Mouse (Mus musculus) MN1 (cell line): ENCODE data around the gene Taf5l.
"Not testable (repeated sequence)": the region's sequence is repeated elsewhere in the genome, so short reads cannot be mapped to it uniquely, and the experiment has no call there.

Experiments used
- DNase-seq: peaks from one replicate; pipeline ENCODE4 v3.0.0-alpha.2; 2016; ENCODE audit warnings: low spot score

The Taf5l gene

DNA sequence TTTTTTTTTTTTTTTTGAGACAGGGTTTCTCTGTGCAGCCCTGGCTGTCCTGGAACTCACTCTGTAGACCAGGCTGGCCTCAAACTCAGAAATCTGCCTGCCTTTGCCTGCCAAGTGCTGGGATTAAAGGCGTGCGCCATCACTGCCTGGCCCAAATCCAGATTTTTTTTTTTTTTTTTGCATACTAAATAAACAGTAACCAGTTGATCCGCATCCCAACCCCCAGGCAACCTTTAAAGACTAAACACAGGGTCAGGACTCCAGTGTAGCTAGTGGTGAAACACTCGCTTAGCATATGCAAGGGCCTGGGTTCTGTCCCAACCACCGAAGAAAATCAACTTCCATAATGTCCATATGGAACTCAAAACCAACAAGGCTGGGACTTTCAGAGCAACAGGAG lies 60.6 kb downstream of the Taf5l start:
- not testable (repeated sequence) for DNase-seq

DNA sequence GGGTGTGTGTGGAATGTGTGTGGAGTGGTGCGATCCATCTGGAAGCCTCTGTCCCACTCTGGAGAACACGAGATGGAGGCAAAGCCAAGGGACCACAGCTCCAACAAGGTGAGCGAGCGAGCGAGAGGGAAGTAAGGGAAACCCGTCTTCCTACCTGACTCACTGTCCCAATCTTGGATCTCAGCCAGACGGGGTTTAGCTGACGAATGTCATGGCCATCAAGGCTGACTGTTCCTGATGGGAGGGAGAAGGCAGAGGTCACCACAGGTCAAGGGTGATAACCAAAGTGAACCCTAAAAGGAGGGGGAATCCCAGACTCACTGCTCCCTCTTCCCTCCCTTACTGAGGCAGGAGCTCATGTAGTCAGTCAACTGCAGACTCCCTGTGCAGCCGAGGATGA lies 61.1 kb downstream of the Taf5l start:
- no peak for DNase-seq

DNA sequence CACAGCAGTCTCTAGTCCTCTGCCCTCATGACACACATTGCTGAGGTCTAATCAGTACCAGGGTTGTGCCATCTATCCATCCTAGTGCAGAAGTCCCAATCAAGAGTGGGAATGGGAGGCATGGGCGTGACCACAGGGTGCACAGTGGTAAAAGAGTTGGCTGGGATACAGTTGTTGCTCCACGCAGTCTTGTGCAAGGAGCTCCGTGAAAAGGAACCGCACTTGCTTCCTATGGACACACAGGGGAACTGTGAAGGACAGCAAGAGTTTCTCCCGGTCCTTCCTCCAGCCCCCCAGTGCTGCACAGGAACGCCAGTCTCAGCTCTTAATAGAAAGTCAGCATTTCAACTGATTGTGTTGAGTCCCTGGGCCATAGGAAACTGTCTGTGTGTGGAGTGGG lies 61.7 kb downstream of the Taf5l start:
- no peak for DNase-seq

DNA sequence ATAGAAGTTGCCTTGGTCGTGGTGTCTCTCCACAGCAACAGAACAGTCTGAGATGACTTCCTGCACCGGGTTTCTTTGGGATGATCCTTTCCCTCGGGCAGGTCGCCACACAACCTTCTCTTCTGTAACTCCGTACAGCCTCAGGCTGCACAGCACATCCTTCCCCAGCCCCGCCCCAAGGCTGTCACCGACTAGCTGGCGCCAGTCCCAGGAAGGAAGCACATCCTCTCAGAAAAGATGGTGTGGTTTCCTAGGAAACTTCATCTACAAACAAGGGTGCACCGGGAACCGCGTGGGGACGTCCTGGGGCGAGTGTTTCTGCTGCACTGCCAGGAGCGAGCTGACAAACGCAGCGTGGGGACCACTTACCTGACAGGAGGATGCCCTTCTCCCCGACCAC lies 63.1 kb downstream of the Taf5l start:
- DNase-seq: no peak

- DNase-seq: no peak
Measured at GRCm38 (mm10) chr8:123954246-123954645, 67.0 kb downstream of the Taf5l start.

DNA sequence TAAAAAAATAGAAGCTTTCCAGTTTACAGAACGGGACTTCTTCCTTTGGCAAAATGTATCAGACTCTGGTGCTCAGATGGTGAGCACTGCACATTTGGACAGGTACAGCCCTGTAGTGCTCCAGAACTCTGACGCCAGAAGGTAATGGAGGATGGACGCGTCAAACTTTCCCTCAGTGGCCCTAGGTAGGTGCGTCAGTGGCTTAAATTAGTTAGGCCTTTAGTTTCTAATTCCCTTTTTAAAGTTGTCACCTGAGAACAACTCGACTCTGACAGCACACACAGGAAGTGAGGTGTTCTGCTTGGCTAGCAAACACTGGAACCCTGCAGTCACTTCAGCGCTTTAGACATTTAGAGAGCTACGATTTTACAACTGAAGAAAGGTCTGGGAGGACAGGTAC lies 67.5 kb downstream of the Taf5l start:
- no peak for DNase-seq

GRCm38 (mm10) chr8:123950077-123950802 lies 71.0 kb downstream of the Taf5l start:
- DNase-seq: peak; percentile 86

DNA sequence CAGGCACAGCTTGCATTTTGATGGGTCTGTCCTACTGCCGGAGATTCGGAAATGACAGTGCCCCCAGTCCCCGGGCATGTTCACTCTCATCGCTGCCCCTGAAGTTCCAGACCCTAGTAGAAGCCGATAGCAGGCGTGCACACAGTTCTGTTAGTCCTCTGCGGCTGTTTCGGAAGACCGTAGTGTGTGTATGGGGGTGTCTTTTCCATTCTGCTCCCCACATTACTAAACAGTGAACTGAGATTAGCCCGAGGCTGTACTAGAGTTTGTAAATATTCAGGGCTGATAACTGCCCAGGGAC lies 71.6 kb downstream of the Taf5l start:
- no peak for DNase-seq

GRCm38 (mm10) chr8:123948942-123949685 lies 72.1 kb downstream of the Taf5l start, which contains the start of gene Nup133:
Gene Nup133, minus strand, starts transcription at chr8:123949265.
- peak; percentile 100 for DNase-seq
